Mouse (Mus musculus): Measurements from ENCODE around the gene Gm6034. TPM values are rescaled to one million over a fixed set of nuclear protein-coding genes. Genes with fewer than 3 reads are reported as not detected.
"Not testable (repeated sequence)": the region's sequence is repeated elsewhere in the genome, so short reads cannot be mapped to it uniquely, and the experiment has no call there.

The Gm6034 gene
- polyA plus RNA-seq, 1 experiment, result not detected

- 0 out of 2 replicates have a peak, but pooled peaks cover 2% of the 10 kb centered on the region for H3K4me1 ChIP-seq (ENCODE audit: control insufficient read depth, insufficient read depth, low read length)
- TF ChIP-seq CTCF (IDR thresholded peaks at IDR 0.05; ENCODE audit: control insufficient read depth, insufficient read depth, insufficient replicate concordance, low read depth, low read length) (no peak), POLR2A (IDR thresholded peaks at IDR 0.05; ENCODE audit: control insufficient read depth, low read depth, low read length) (no peak)
- no peaks in the 10 kb centered on the region for H3K27me3 ChIP-seq (ENCODE audit: control insufficient read depth, insufficient read depth, low read length)
- no peaks in the 10 kb centered on the region for H3K36me3 ChIP-seq (ENCODE audit: control insufficient read depth, insufficient read depth, low read length)
- H3K27ac ChIP-seq (ENCODE audit: control insufficient read depth, insufficient read depth, low read depth, low read length), result no peak overlapping the region
- no peak overlapping the region for H3K4me3 ChIP-seq (ENCODE audit: control insufficient read depth, low read depth, low read length)
These were observed 19.8 kb upstream of the Gm6034 start for GRCm38 (mm10) chr17:36022922-36023321.

- no peaks in the 10 kb centered on the region for H3K36me3 ChIP-seq (ENCODE audit: control insufficient read depth, insufficient read depth, low read length)
These were observed 18.8 kb upstream of the Gm6034 start for GRCm38 (mm10) chr17:36023710-36024654.

GRCm38 (mm10) chr17:36025197-36025596, 17.6 kb upstream of the Gm6034 start:
- Histone ChIP-seq H3K27me3 (ENCODE audit: control insufficient read depth, insufficient read depth, low read length) (no peaks in the 10 kb centered on the region), H3K4me3 (ENCODE audit: control insufficient read depth, low read depth, low read length) (no peak overlapping the region), H3K36me3 (ENCODE audit: control insufficient read depth, insufficient read depth, low read length) (no peaks in the 10 kb centered on the region), H3K4me1 (ENCODE audit: control insufficient read depth, insufficient read depth, low read length) (0 out of 2 replicates have a peak, but pooled peaks cover 1% of the 10 kb centered on the region), H3K27ac (ENCODE audit: control insufficient read depth, insufficient read depth, low read depth, low read length) (no peak overlapping the region)
- no peak for TF ChIP-seq CTCF (IDR thresholded peaks at IDR 0.05; ENCODE audit: control insufficient read depth, insufficient read depth, insufficient replicate concordance, low read depth, low read length)
- TF ChIP-seq POLR2A (IDR thresholded peaks at IDR 0.05; ENCODE audit: control insufficient read depth, low read depth, low read length), result no peak

More at GRCm38 (mm10) chr17:36023710-36024654, 18.8 kb upstream of the Gm6034 start:
- H3K4me1 ChIP-seq (ENCODE audit: control insufficient read depth, insufficient read depth, low read length), result 0 out of 2 replicates have a peak, but pooled peaks cover 2% of the 10 kb centered on the region
- no peak overlapping the region for H3K4me3 ChIP-seq (ENCODE audit: control insufficient read depth, low read depth, low read length)
- TF ChIP-seq CTCF (IDR thresholded peaks at IDR 0.05; ENCODE audit: control insufficient read depth, insufficient read depth, insufficient replicate concordance, low read depth, low read length) (no peak), POLR2A (IDR thresholded peaks at IDR 0.05; ENCODE audit: control insufficient read depth, low read depth, low read length) (no peak)
- H3K27ac ChIP-seq (ENCODE audit: control insufficient read depth, insufficient read depth, low read depth, low read length), result no peak overlapping the region; the same call in 1 of the 2 replicates
- no peaks in the 10 kb centered on the region for H3K27me3 ChIP-seq (ENCODE audit: control insufficient read depth, insufficient read depth, low read length)

DNA sequence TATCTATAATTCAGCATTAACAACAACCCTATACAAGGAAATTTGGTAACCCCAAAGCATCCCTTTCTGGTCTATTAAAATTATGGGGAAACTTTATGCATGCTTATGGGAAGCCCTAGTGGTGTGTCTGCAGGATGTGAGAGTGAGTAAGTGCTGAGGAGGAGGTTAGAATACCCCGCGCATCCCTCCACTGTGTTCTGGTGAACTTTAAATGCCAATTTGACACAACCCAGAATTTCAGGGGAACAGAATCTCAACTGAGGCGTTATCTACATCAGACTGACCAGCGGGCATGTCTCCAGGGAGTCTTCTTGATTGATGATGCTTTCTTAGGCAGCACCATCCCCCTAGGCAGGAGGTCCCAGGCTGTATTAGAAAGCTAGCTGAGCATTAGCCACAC, 16.9 kb upstream of the Gm6034 start:
- Histone ChIP-seq H3K36me3 (ENCODE audit: control insufficient read depth, insufficient read depth, low read length) (no peaks in the 10 kb centered on the region), H3K27ac (ENCODE audit: control insufficient read depth, insufficient read depth, low read depth, low read length) (no peak overlapping the region), H3K27me3 (ENCODE audit: control insufficient read depth, insufficient read depth, low read length) (no peaks in the 10 kb centered on the region), H3K4me3 (ENCODE audit: control insufficient read depth, low read depth, low read length) (no peak overlapping the region), H3K4me1 (ENCODE audit: control insufficient read depth, insufficient read depth, low read length) (no peaks in the 10 kb centered on the region)
- TF ChIP-seq CTCF (IDR thresholded peaks at IDR 0.05; ENCODE audit: control insufficient read depth, insufficient read depth, insufficient replicate concordance, low read depth, low read length) (no peak), POLR2A (IDR thresholded peaks at IDR 0.05; ENCODE audit: control insufficient read depth, low read depth, low read length) (no peak)

DNA sequence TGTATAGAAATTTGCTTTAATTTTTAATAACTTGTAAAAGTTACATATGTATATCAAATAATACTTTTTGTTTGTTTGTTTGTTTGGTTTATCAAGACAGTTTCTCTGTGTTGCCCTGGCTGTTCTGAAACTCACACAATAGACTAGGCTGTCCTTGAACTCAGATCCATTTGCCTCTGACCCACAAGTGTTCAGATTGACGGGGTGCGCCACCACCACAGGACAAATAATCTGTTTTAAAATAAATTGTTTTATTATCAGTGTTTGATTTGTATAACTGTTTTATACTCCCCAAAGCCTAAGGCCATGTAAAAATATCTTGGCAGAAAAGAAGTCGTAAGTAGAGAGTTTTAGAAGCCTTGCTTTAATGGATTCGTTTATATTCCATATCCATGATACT, 15.1 kb upstream of the Gm6034 start:
- no peak for TF ChIP-seq CTCF (IDR thresholded peaks at IDR 0.05; ENCODE audit: control insufficient read depth, insufficient read depth, insufficient replicate concordance, low read depth, low read length)
- TF ChIP-seq POLR2A (IDR thresholded peaks at IDR 0.05; ENCODE audit: control insufficient read depth, low read depth, low read length), result no peak
- Histone ChIP-seq H3K4me3 (ENCODE audit: control insufficient read depth, low read depth, low read length) (no peak overlapping the region), H3K4me1 (ENCODE audit: control insufficient read depth, insufficient read depth, low read length) (no peaks in the 10 kb centered on the region; the same call in 1 of the 2 replicates), H3K27ac (ENCODE audit: control insufficient read depth, insufficient read depth, low read depth, low read length) (no peak overlapping the region), H3K36me3 (ENCODE audit: control insufficient read depth, insufficient read depth, low read length) (no peaks in the 10 kb centered on the region), H3K27me3 (ENCODE audit: control insufficient read depth, insufficient read depth, low read length) (no peaks in the 10 kb centered on the region)

DNA sequence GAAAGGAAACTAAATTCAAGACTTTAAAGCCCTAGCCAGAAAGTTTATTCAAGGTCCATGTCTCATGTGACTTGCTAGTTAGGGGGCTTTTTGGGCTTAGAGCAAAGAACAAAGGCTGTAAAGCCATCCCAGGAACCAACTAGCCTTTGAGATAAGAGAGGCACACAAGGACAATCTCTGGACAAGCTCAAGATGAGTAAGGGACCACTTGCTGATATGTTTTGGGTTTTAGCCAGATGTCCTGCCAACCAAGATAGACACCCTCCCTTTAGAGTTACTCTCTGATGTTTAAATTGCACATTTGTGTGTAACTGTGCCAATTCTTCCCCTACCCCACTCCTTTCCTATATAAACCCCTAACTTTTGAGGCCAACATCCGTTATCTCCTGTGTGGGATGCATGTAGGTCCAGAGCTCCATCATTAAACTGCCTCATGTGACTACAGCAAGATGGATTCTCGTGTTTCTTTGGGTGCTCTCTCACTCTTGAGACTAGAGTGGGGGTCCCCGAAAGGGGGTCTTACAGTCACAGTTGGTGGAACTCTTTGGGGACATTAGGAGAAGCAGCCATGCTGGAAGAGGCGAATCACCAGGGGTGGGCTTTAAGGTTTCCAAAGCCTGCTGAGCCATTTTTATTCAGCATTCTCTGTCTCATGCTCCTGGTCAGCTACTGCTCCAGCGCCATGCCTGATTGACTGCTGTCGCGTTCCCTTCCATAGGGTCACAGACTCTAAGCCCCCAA, 13.7 kb upstream of the Gm6034 start:
- Histone ChIP-seq H3K4me3 (ENCODE audit: control insufficient read depth, low read depth, low read length) (no peak overlapping the region), H3K4me1 (ENCODE audit: control insufficient read depth, insufficient read depth, low read length) (no peaks in the 10 kb centered on the region; the same call in 1 of the 2 replicates), H3K36me3 (ENCODE audit: control insufficient read depth, insufficient read depth, low read length) (no peaks in the 10 kb centered on the region), H3K27ac (ENCODE audit: control insufficient read depth, insufficient read depth, low read depth, low read length) (no peak overlapping the region), H3K27me3 (ENCODE audit: control insufficient read depth, insufficient read depth, low read length) (no peaks in the 10 kb centered on the region)
- no peak for TF ChIP-seq POLR2A (IDR thresholded peaks at IDR 0.05; ENCODE audit: control insufficient read depth, low read depth, low read length)
- TF ChIP-seq CTCF (IDR thresholded peaks at IDR 0.05; ENCODE audit: control insufficient read depth, insufficient read depth, insufficient replicate concordance, low read depth, low read length), result no peak

GRCm38 (mm10) chr17:36030046-36030702, 12.6 kb upstream of the Gm6034 start:
- not testable (repeated sequence) for H3K27ac ChIP-seq (ENCODE audit: control insufficient read depth, insufficient read depth, low read depth, low read length); H3K4me1 ChIP-seq (ENCODE audit: control insufficient read depth, insufficient read depth, low read length); H3K4me3 ChIP-seq (ENCODE audit: control insufficient read depth, low read depth, low read length); H3K36me3 ChIP-seq (ENCODE audit: control insufficient read depth, insufficient read depth, low read length); H3K27me3 ChIP-seq (ENCODE audit: control insufficient read depth, insufficient read depth, low read length)

DNA sequence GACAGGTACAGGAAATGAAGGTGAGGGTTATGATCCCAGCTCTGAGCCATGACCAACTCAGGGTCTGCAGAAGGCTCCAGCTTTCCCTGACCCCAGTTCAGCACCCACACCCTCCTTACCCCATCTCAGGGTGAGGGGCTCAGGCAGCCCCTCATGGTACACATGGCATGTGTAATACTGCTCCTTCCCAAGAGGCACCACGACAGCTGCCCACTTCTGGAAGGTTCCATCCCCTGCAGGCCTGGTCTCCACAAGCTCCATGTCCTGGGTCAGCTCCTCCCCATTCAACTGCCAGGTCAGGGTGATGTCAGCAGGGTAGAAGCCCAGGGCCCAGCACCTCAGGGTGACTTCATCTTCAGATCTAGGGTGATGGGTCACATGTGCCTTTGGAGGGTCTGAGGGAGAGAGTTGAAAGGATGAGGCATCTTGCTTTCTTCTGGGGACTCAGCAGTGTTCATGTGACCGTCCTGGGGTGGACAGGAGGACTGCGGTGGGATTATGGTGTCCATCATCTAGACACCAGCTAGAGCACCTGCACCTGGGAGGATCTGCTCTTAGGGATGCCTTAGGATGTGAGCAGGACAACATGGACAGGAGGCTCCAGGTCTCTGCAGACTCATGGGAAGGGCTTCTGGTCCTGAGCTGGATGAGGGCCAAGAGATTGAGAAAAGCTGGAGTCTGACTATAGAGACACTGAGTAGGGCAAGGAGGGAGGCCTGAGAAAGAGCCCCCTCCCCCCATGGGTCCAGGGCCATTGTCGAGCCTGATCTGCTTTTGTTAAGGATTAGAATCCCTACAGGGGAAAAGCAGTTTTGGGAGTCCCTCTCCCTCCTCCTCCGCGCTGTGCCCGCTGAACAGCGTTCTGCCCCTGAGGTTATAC, 11.8 kb upstream of the Gm6034 start:
- not testable (repeated sequence) for H3K27ac ChIP-seq (ENCODE audit: control insufficient read depth, insufficient read depth, low read depth, low read length); H3K27me3 ChIP-seq (ENCODE audit: control insufficient read depth, insufficient read depth, low read length); H3K4me3 ChIP-seq (ENCODE audit: control insufficient read depth, low read depth, low read length); H3K36me3 ChIP-seq (ENCODE audit: control insufficient read depth, insufficient read depth, low read length); H3K4me1 ChIP-seq (ENCODE audit: control insufficient read depth, insufficient read depth, low read length)
